Comparison of ENCODE assay signal across 14 mouse cellular contexts in the genomic region with DNA sequence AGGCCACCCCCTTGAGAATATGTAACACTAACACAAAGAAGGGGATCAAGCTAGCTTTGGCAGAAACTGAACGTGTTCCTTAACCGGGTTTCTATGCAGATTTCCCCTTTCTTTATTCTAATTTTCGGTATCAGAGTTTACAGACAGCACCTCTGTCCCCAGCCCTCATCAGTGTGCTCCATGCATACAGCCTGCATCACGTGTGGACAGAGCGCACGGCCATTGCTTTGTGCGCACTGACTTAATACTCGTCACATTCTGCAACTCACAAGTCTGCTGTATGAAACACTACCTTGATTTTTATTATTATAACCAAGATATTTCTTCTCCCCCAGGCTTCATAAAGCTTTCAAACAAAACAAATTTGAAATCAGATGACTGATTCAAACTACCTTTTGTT. TPM values are rescaled to one million over a fixed set of nuclear protein-coding genes. Genes with fewer than 3 reads are reported as not detected.
DNase-seq lines count a peak whose midpoint lies in the region; ATAC-seq lines count a peak whose summit lies in the region.
"Had no signal": no experiment of that assay in that cellular context is flagged by ENCODE, and none has a peak within 500 bp of the region (broad histone marks: within the 10 kb centered on the region; RNA-seq: fewer than 3 reads in every experiment).

No protein-coding gene starts in this region.

- H3K27me3 ChIP-seq in heart, embryonic 12.5 days (replicated peaks), result no peaks in the 10 kb centered on the region
- no peaks in the 10 kb centered on the region for H3K27me3 ChIP-seq in midbrain, embryonic 12.5 days
- H3K27me3 ChIP-seq in midbrain, embryonic 10.5 days (ENCODE audit: low read depth, poor library complexity, severe bottlenecking), result peaks cover 9% of the 10 kb centered on the region
- H3K27me3 ChIP-seq in limb, embryonic 10.5 days (ENCODE audit: low read depth, poor library complexity, severe bottlenecking), result no peaks in the 10 kb centered on the region

- 0 out of 2 replicates have a peak overlapping the region, but pooled peaks have one; percentile 4 for H3K4me2 ChIP-seq in heart, embryonic 12.5 days
- peak overlapping the region; percentile 1; the same call in 1 of the 2 replicates for H3K4me2 ChIP-seq in midbrain, embryonic 12.5 days (replicated peaks)
- H3K4me2 ChIP-seq: forebrain, embryonic 12.5 days had no signal

- WGBS in heart, embryonic 12.5 days, result 69% methylated on average over 8 of the region's 8 CpGs
- 59% methylated on average over 8 of the region's 8 CpGs for WGBS in midbrain, embryonic 12.5 days
- 76% methylated on average over 8 of the region's 8 CpGs for WGBS in midbrain, embryonic 10.5 days
- 68% methylated on average over 8 of the region's 8 CpGs for WGBS in limb, embryonic 10.5 days

- ATAC-seq in heart, embryonic 12.5 days (ENCODE audit: insufficient number of reproducible peaks, low FRiP score), result no peak
- no peak for ATAC-seq in midbrain, embryonic 12.5 days (ENCODE audit: low FRiP score, low read depth)
- ATAC-seq: intestine, embryonic 16.5 days had no signal

- H3K27ac ChIP-seq in heart, embryonic 12.5 days (ENCODE audit: poor library complexity, severe bottlenecking), result no peak overlapping the region
- no peak overlapping the region for H3K27ac ChIP-seq in midbrain, embryonic 12.5 days (replicated peaks)
- no peak overlapping the region for H3K27ac ChIP-seq in midbrain, embryonic 10.5 days (replicated peaks)
- peak overlapping the region; percentile 53 for H3K27ac ChIP-seq in limb, embryonic 10.5 days
- H3K27ac ChIP-seq: forebrain, embryonic 12.5 days; stomach, postnatal 0 days had no signal

- H3K4me1 ChIP-seq in heart, embryonic 12.5 days (replicated peaks), result peaks cover 51% of the 10 kb centered on the region
- peaks cover 33% of the 10 kb centered on the region for H3K4me1 ChIP-seq in midbrain, embryonic 12.5 days
- H3K4me1 ChIP-seq in midbrain, embryonic 10.5 days, result peaks cover 58% of the 10 kb centered on the region
- H3K4me1 ChIP-seq in limb, embryonic 10.5 days, result peaks cover 76% of the 10 kb centered on the region

- H3K9me3 ChIP-seq in heart, embryonic 12.5 days (replicated peaks), result no peaks in the 10 kb centered on the region
- no peaks in the 10 kb centered on the region for H3K9me3 ChIP-seq in midbrain, embryonic 12.5 days
- H3K9me3 ChIP-seq in midbrain, embryonic 10.5 days (replicated peaks), result no peaks in the 10 kb centered on the region
- no peaks in the 10 kb centered on the region for H3K9me3 ChIP-seq in limb, embryonic 10.5 days (replicated peaks)
- H3K9me3 ChIP-seq: forebrain, embryonic 12.5 days had no signal

- no peak overlapping the region for H3K4me3 ChIP-seq in heart, embryonic 12.5 days
- no peak overlapping the region for H3K4me3 ChIP-seq in midbrain, embryonic 12.5 days
- no peak overlapping the region for H3K4me3 ChIP-seq in midbrain, embryonic 10.5 days
- H3K4me3 ChIP-seq in limb, embryonic 10.5 days, result no peak overlapping the region
- H3K4me3 ChIP-seq: forebrain, embryonic 12.5 days had no signal

- H3K9ac ChIP-seq in heart, embryonic 12.5 days, result no peak overlapping the region
- H3K9ac ChIP-seq in midbrain, embryonic 12.5 days (replicated peaks), result no peak overlapping the region
- H3K9ac ChIP-seq: forebrain, embryonic 12.5 days had no signal

- no peak for DNase-seq in heart, adult 8-10 months (ENCODE audit: low spot score)
- DNase-seq in midbrain, embryonic 10.5 days (ENCODE audit: low spot score), result no peak
- DNase-seq in limb, embryonic 10.5 days (ENCODE audit: low spot score), result no peak
- DNase-seq in adrenal gland, adult (ENCODE audit: inconsistent age in 2 of 2, low spot score in 1 of 2), result no peak
- no peak for DNase-seq in ovary, adult 18-20 months (ENCODE audit: low spot score)
- DNase-seq: adrenal gland, postnatal 10 days; cerebellum, adult 9-10 months; kidney, postnatal 10 days; thymus, postnatal 36 days had no signal

- H3K36me3 ChIP-seq in heart, embryonic 12.5 days, result 0 out of 2 replicates have a peak, but pooled peaks cover 3% of the 10 kb centered on the region
- no peaks in the 10 kb centered on the region for H3K36me3 ChIP-seq in midbrain, embryonic 12.5 days
- H3K36me3 ChIP-seq in midbrain, embryonic 10.5 days, result no peaks in the 10 kb centered on the region
- no peaks in the 10 kb centered on the region for H3K36me3 ChIP-seq in limb, embryonic 10.5 days
- H3K36me3 ChIP-seq: forebrain, embryonic 12.5 days had no signal

RNA-seq across cellular contexts. Expression of gene Fbxw4, which starts 4.2 kb away (rescaled TPM):
- polyA plus RNA-seq in heart, embryonic 12.5 days (2016; fragmentation: Nextera tagmentation; extraction: Ambion mirVana), result 4.3 and 4.8 TPM in 2 replicates
- total RNA-seq in heart, adult 8-10 months (2022), result 10 to 100 TPM; 27.2 to 32.6 (median 31.2) TPM
- polyA plus RNA-seq in midbrain, embryonic 12.5 days (2016; fragmentation: Nextera tagmentation; extraction: Ambion mirVana), result 4.2 and 5.9 TPM in 2 replicates
- 3.3 and 3.9 TPM in 2 replicates for polyA plus RNA-seq in midbrain, embryonic 10.5 days (2016; fragmentation: Nextera tagmentation; extraction: Ambion mirVana)
- 3.9 and 5.3 TPM in 2 replicates for polyA plus RNA-seq in limb, embryonic 10.5 days (2016; fragmentation: Nextera tagmentation; extraction: Ambion mirVana)
